Mouse (Mus musculus): ENCODE measurements around the gene Kmt5a. TPM values are rescaled to one million over a fixed set of nuclear protein-coding genes. Genes with fewer than 3 reads are reported as not detected.

Gene Kmt5a
- polyA plus RNA-seq, 1 experiment from 2014 or later, result 50.4 TPM

GRCm38 (mm10) chr5:124444208-124444607 lies 4.5 kb downstream of the Kmt5a start:
- Histone ChIP-seq H3K27ac (ENCODE audit: low read length) (peak overlapping the region; percentile 97; the same call in 1 of the 2 replicates), H3K4me3 (replicated peaks; ENCODE audit: low read length) (no peak overlapping the region)

GRCm38 (mm10) chr5:124444661-124445561 lies 5.2 kb downstream of the Kmt5a start:
- H3K4me1 ChIP-seq (ENCODE audit: control insufficient read depth, insufficient read depth, low read length), result peaks cover 26% of the 10 kb centered on the region
- H3K4me2 ChIP-seq (ENCODE audit: low read depth, low read length), result peak overlapping the region; percentile 74
- H3K36me3 ChIP-seq (ENCODE audit: control insufficient read depth, insufficient read depth, low read length), result no peaks in the 10 kb centered on the region; the same call in 1 of the 2 replicates
- H3K9me3 ChIP-seq (replicated peaks; ENCODE audit: control insufficient read depth, low read length), result no peaks in the 10 kb centered on the region
- peak overlapping the region; percentile 82 for H3K4me3 ChIP-seq (replicated peaks; ENCODE audit: low read length)
- 5% methylated on average over 60 of the region's 66 CpGs for WGBS
- no peaks in the 10 kb centered on the region for H3K27me3 ChIP-seq (ENCODE audit: control insufficient read depth, insufficient read depth, low read length)
- ATAC-seq (ENCODE audit: insufficient read depth, low FRiP score), result peak; percentile 87
- H3K9ac ChIP-seq (ENCODE audit: low read length), result peak overlapping the region; percentile 97
- peak overlapping the region; percentile 97 for H3K27ac ChIP-seq (ENCODE audit: low read length)

More at GRCm38 (mm10) chr5:124444208-124444607, 4.5 kb downstream of the Kmt5a start:
- Histone ChIP-seq H3K36me3 (ENCODE audit: control insufficient read depth, insufficient read depth, low read length) (no peaks in the 10 kb centered on the region; the same call in 1 of the 2 replicates), H3K4me2 (ENCODE audit: low read depth, low read length) (peak overlapping the region; percentile 74; the same call in 1 of the 2 replicates), H3K9me3 (replicated peaks; ENCODE audit: control insufficient read depth, low read length) (no peaks in the 10 kb centered on the region), H3K4me1 (ENCODE audit: control insufficient read depth, insufficient read depth, low read length) (peaks cover 21% of the 10 kb centered on the region), H3K9ac (ENCODE audit: low read length) (peak overlapping the region; percentile 97; the same call in 1 of the 2 replicates), H3K27me3 (ENCODE audit: control insufficient read depth, insufficient read depth, low read length) (no peaks in the 10 kb centered on the region)
- 81% methylated on average over 3 of the region's 3 CpGs for WGBS
- no peak for ATAC-seq (ENCODE audit: insufficient read depth, low FRiP score)

DNA sequence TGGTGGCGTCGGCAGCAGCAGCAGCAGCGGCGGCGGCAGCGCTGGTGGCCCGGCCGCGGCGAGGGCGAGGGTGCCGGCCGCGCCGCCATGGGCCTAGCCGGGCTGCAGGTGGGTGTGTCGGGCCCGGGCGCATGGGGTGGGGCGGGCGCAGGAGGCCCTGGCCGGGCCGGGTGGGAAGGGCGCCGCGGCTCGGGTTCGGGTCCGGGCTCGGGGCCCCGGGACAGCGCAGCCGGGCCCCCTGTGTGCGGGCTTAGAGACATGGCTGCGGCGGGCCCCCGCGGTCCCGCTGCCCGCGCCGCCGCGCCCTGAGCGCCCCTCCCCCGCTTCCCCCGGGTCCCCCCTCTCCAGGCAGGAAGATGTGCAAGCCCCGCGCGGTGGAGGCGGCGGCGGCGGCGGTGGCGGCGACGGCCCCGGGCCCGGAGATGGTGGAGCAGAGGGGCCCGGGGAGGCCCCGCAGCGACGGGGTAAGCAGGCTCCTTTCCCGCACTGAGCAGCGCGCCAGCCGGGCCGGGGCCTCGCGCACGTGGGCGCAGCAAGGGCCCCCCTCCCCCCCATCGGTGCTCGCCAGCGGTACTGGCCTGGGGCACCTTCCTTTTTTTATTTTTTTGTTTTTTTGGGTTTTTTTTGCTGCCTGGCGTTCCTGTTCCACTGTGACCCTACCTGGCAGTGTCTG lies 6.0 kb downstream of the Kmt5a start:
- WGBS, result under 1% methylated on average over 57 of the region's 77 CpGs
- no peaks in the 10 kb centered on the region for H3K9me3 ChIP-seq (replicated peaks; ENCODE audit: control insufficient read depth, low read length)
- peak overlapping the region; percentile 97 for H3K27ac ChIP-seq (ENCODE audit: low read length)
- peak overlapping the region; percentile 82 for H3K4me3 ChIP-seq (replicated peaks; ENCODE audit: low read length)
- peak; percentile 61 for ATAC-seq (ENCODE audit: insufficient read depth, low FRiP score)
- peaks cover 25% of the 10 kb centered on the region for H3K4me1 ChIP-seq (ENCODE audit: control insufficient read depth, insufficient read depth, low read length)
- H3K27me3 ChIP-seq (ENCODE audit: control insufficient read depth, insufficient read depth, low read length), result no peaks in the 10 kb centered on the region
- peaks cover 6% of the 10 kb centered on the region for H3K36me3 ChIP-seq (ENCODE audit: control insufficient read depth, insufficient read depth, low read length)
- H3K4me2 ChIP-seq (ENCODE audit: low read depth, low read length), result peak overlapping the region; percentile 74
- peak overlapping the region; percentile 97 for H3K9ac ChIP-seq (ENCODE audit: low read length)

- Histone ChIP-seq H3K4me2 (ENCODE audit: low read depth, low read length) (peak overlapping the region; percentile 74), H3K9me3 (replicated peaks; ENCODE audit: control insufficient read depth, low read length) (no peaks in the 10 kb centered on the region), H3K4me3 (replicated peaks; ENCODE audit: low read length) (peak overlapping the region; percentile 82), H3K4me1 (ENCODE audit: control insufficient read depth, insufficient read depth, low read length) (peaks cover 22% of the 10 kb centered on the region), H3K27me3 (ENCODE audit: control insufficient read depth, insufficient read depth, low read length) (no peaks in the 10 kb centered on the region), H3K9ac (ENCODE audit: low read length) (peak overlapping the region; percentile 97), H3K27ac (ENCODE audit: low read length) (peak overlapping the region; percentile 97), H3K36me3 (ENCODE audit: control insufficient read depth, insufficient read depth, low read length) (peaks cover 7% of the 10 kb centered on the region)
- 4% methylated on average over 15 of the region's 15 CpGs for WGBS
- ATAC-seq (ENCODE audit: insufficient read depth, low FRiP score), result peak; percentile 85
Observed at GRCm38 (mm10) chr5:124446301-124446881, 6.7 kb downstream of the Kmt5a start.

DNA sequence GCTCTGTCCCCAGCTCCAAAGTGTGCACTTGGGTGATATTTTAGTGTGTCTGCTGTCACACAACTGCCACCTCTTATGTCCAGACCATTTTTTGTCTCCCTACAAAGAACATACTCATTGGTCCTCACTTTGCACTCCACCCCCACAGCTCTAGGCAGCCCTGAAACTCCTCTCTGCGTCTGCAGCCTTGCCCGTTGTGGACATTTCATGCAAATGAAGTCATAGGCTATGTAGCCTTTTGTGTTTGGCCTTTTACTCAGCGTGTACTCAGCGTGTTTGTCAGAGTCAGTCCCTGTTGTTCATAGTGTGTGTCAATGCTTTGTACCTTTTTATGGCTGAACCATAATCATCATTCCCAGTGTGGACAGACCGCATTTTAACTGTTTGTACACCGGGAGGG lies 9.8 kb downstream of the Kmt5a start:
- Histone ChIP-seq H3K36me3 (ENCODE audit: control insufficient read depth, insufficient read depth, low read length) (peaks cover 17% of the 10 kb centered on the region), H3K9ac (ENCODE audit: low read length) (peak overlapping the region; percentile 46; the same call in 1 of the 2 replicates), H3K27me3 (ENCODE audit: control insufficient read depth, insufficient read depth, low read length) (no peaks in the 10 kb centered on the region), H3K4me1 (ENCODE audit: control insufficient read depth, insufficient read depth, low read length) (peaks cover 32% of the 10 kb centered on the region), H3K4me3 (replicated peaks; ENCODE audit: low read length) (peak overlapping the region; percentile 12; the same call in 1 of the 2 replicates), H3K27ac (ENCODE audit: low read length) (peak overlapping the region; percentile 85), H3K9me3 (replicated peaks; ENCODE audit: control insufficient read depth, low read length) (no peaks in the 10 kb centered on the region), H3K4me2 (ENCODE audit: low read depth, low read length) (peak overlapping the region; percentile 38)
- WGBS, result 53% methylated on average over 6 of the region's 6 CpGs
- ATAC-seq (ENCODE audit: insufficient read depth, low FRiP score), result no peak

- peak overlapping the region; percentile 85 for H3K27ac ChIP-seq (ENCODE audit: low read length)
- H3K9me3 ChIP-seq (replicated peaks; ENCODE audit: control insufficient read depth, low read length), result no peaks in the 10 kb centered on the region
- H3K4me2 ChIP-seq (ENCODE audit: low read depth, low read length), result peak overlapping the region; percentile 38; the same call in 1 of the 2 replicates
- H3K4me3 ChIP-seq (replicated peaks; ENCODE audit: low read length), result no peak overlapping the region
- ATAC-seq (ENCODE audit: insufficient read depth, low FRiP score), result no peak
- 0 out of 2 replicates have a peak overlapping the region, but pooled peaks have one; percentile 33 for H3K9ac ChIP-seq (ENCODE audit: low read length)
- no peaks in the 10 kb centered on the region for H3K27me3 ChIP-seq (ENCODE audit: control insufficient read depth, insufficient read depth, low read length)
- peaks cover 17% of the 10 kb centered on the region for H3K36me3 ChIP-seq (ENCODE audit: control insufficient read depth, insufficient read depth, low read length)
- H3K4me1 ChIP-seq (ENCODE audit: control insufficient read depth, insufficient read depth, low read length), result peaks cover 28% of the 10 kb centered on the region
- 62% methylated on average over 7 of the region's 7 CpGs for WGBS
Observed at GRCm38 (mm10) chr5:124450051-124450450, 10.3 kb downstream of the Kmt5a start.

- Histone ChIP-seq H3K27me3 (ENCODE audit: control insufficient read depth, insufficient read depth, low read length) (no peaks in the 10 kb centered on the region), H3K27ac (ENCODE audit: low read length) (peak overlapping the region; percentile 85), H3K4me3 (replicated peaks; ENCODE audit: low read length) (no peak overlapping the region), H3K4me2 (ENCODE audit: low read depth, low read length) (peak overlapping the region; percentile 38; the same call in 1 of the 2 replicates), H3K9ac (ENCODE audit: low read length) (peak overlapping the region; percentile 33; the same call in 1 of the 2 replicates), H3K36me3 (ENCODE audit: control insufficient read depth, insufficient read depth, low read length) (peaks cover 17% of the 10 kb centered on the region), H3K4me1 (ENCODE audit: control insufficient read depth, insufficient read depth, low read length) (peaks cover 28% of the 10 kb centered on the region), H3K9me3 (replicated peaks; ENCODE audit: control insufficient read depth, low read length) (no peaks in the 10 kb centered on the region)
- 67% methylated on average over 16 of the region's 16 CpGs for WGBS
- ATAC-seq (ENCODE audit: insufficient read depth, low FRiP score), result peak; percentile 76
Observed at GRCm38 (mm10) chr5:124450641-124451340, 11.1 kb downstream of the Kmt5a start.

GRCm38 (mm10) chr5:124452494-124453228 lies 12.9 kb downstream of the Kmt5a start:
- H3K4me2 ChIP-seq (ENCODE audit: low read depth, low read length), result no peak overlapping the region
- H3K9me3 ChIP-seq (replicated peaks; ENCODE audit: control insufficient read depth, low read length), result no peaks in the 10 kb centered on the region
- H3K36me3 ChIP-seq (ENCODE audit: control insufficient read depth, insufficient read depth, low read length), result peaks cover 28% of the 10 kb centered on the region
- 71% methylated on average over 15 of the region's 15 CpGs for WGBS
- peak overlapping the region; percentile 43; the same call in 1 of the 2 replicates for H3K27ac ChIP-seq (ENCODE audit: low read length)
- peaks cover 24% of the 10 kb centered on the region for H3K4me1 ChIP-seq (ENCODE audit: control insufficient read depth, insufficient read depth, low read length)
- ATAC-seq (ENCODE audit: insufficient read depth, low FRiP score), result no peak
- H3K4me3 ChIP-seq (replicated peaks; ENCODE audit: low read length), result no peak overlapping the region
- no peaks in the 10 kb centered on the region for H3K27me3 ChIP-seq (ENCODE audit: control insufficient read depth, insufficient read depth, low read length)
- peak overlapping the region; percentile 47 for H3K9ac ChIP-seq (ENCODE audit: low read length)

Data from stomach, embryonic 16.5 days (tissue).